Mouse (Mus musculus) left cerebral cortex, adult 9 months (tissue): Measurements from ENCODE around the gene Mon1a.

ENCODE experiments used
- DNase-seq, 2 experiments: peaks; one replicate each; pipeline ENCODE4 v3.0.0; 2022; ENCODE audit warnings: low spot score in 2 of 2

The Mon1a gene

GRCm38 (mm10) chr9:107908410-107909158, 20.6 kb downstream of the Mon1a start:
- no peak for DNase-seq

GRCm38 (mm10) chr9:107910025-107910769, 22.2 kb downstream of the Mon1a start:
- DNase-seq, result no peak

GRCm38 (mm10) chr9:107914764-107915420, 26.9 kb downstream of the Mon1a start:
- DNase-seq, result no peak

GRCm38 (mm10) chr9:107917895-107918608, 30.1 kb downstream of the Mon1a start:
- peak in 1 of 2 experiments; percentile 61 for DNase-seq

- no peak for DNase-seq
Observed at GRCm38 (mm10) chr9:107918884-107919283, 30.9 kb downstream of the Mon1a start.

- DNase-seq, result no peak
Observed at GRCm38 (mm10) chr9:107919441-107919840, 31.5 kb downstream of the Mon1a start.

- no peak for DNase-seq
Observed at GRCm38 (mm10) chr9:107923021-107923420, 35.1 kb downstream of the Mon1a start.

GRCm38 (mm10) chr9:107923956-107924355, 36.0 kb downstream of the Mon1a start:
- DNase-seq, result no peak

- no peak for DNase-seq
Observed at GRCm38 (mm10) chr9:107925251-107925650, 37.3 kb downstream of the Mon1a start.

GRCm38 (mm10) chr9:107926920-107927420, 39.0 kb downstream of the Mon1a start:
- DNase-seq, result no peak

GRCm38 (mm10) chr9:107927749-107928148, 39.8 kb downstream of the Mon1a start:
- no peak for DNase-seq

GRCm38 (mm10) chr9:107928169-107928568, 40.2 kb downstream of the Mon1a start, which contains the start of gene Actl11:
Gene Actl11, plus strand, starts transcription at chr9:107928469.
- no peak for DNase-seq

- DNase-seq, result no peak
Observed at GRCm38 (mm10) chr9:107932221-107932620, 44.3 kb downstream of the Mon1a start.

GRCm38 (mm10) chr9:107934146-107934545, 46.2 kb downstream of the Mon1a start:
- DNase-seq, result peak; percentile 55 to 60

GRCm38 (mm10) chr9:107935374-107935773, 47.4 kb downstream of the Mon1a start, which contains the start of gene Camkv:
Gene Camkv, plus strand, starts transcription at chr9:107935674.
- no peak for DNase-seq

- DNase-seq, result peak in 1 of 2 experiments; percentile 67
Observed at GRCm38 (mm10) chr9:107935790-107936214, 47.9 kb downstream of the Mon1a start.

- peak in 1 of 2 experiments; percentile 65 for DNase-seq
Observed at GRCm38 (mm10) chr9:107936215-107936822, 48.4 kb downstream of the Mon1a start.

- DNase-seq, result no peak
Observed at GRCm38 (mm10) chr9:107936831-107937230, 48.9 kb downstream of the Mon1a start.

GRCm38 (mm10) chr9:107947241-107948194, 59.6 kb downstream of the Mon1a start:
- DNase-seq, result no peak
